Mouse (Mus musculus) midbrain, embryonic 16.5 days (tissue): ENCODE data around the gene Alg12. TPM values are rescaled to one million over a fixed set of nuclear protein-coding genes. Genes with fewer than 3 reads are reported as not detected.
"Not testable (repeated sequence)": the region's sequence is repeated elsewhere in the genome, so short reads cannot be mapped to it uniquely, and the experiment has no call there.

Experiments used
- ATAC-seq: fragments of 200-750 bp; cut with Nextera tagmentation; 2 replicates; pipeline ENCODE4 v1.8.0; 2017; ENCODE audit warnings: moderate TSS enrichment
- H3K27ac ChIP-seq: fragments of 300-500 bp; sonication (generic); 2 replicates; pipeline ENCODE4 v1.5.1; 2014; ENCODE audit warnings: mild to moderate bottlenecking, low read length, mixed read lengths
- H3K27me3 ChIP-seq: fragments of 300-500 bp; sonication (generic); 2 replicates; pipeline ENCODE4 v1.6.1; 2014; ENCODE audit warnings: low read depth, low read length, mixed read lengths; ENCODE audit not compliant: control insufficient read depth, insufficient read depth
- H3K36me3 ChIP-seq: fragments of 300-500 bp; sonication (generic); 2 replicates; pipeline ENCODE4 v1.6.1; 2014; ENCODE audit warnings: mild to moderate bottlenecking, low read length, moderate library complexity, mixed read lengths; ENCODE audit not compliant: control insufficient read depth, insufficient read depth
- H3K4me1 ChIP-seq: fragments of 300-500 bp; sonication (generic); 2 replicates; pipeline ENCODE4 v1.6.1; 2014; ENCODE audit warnings: mild to moderate bottlenecking, low read length, mixed read lengths; ENCODE audit not compliant: control insufficient read depth, insufficient read depth
- H3K4me2 ChIP-seq: fragments of 300-500 bp; sonication (generic); 2 replicates; pipeline ENCODE4 v1.6.1; 2014; ENCODE audit warnings: mild to moderate bottlenecking, low read length, mixed read lengths
- H3K4me3 ChIP-seq: fragments of 300-500 bp; sonication (generic); 2 replicates; pipeline ENCODE4 v1.5.1; 2014; ENCODE audit warnings: low read depth, mild to moderate bottlenecking, low read length, moderate library complexity, mixed read lengths
- H3K9ac ChIP-seq: fragments of 300-500 bp; sonication (generic); 2 replicates; pipeline ENCODE4 v1.6.1; 2014; ENCODE audit warnings: low read depth, low read length, mixed read lengths
- H3K9me3 ChIP-seq: fragments of 300-500 bp; sonication (generic); replicated peaks from 2 replicates; pipeline ENCODE4 v1.6.1; 2014; ENCODE audit warnings: mild to moderate bottlenecking, low read length, mixed read lengths; ENCODE audit not compliant: control insufficient read depth, poor library complexity, severe bottlenecking
- WGBS: fragments of 180-500 bp; shearing (Covaris S2); extraction: QIAGEN DNeasy Blood & Tissue Kit; methylation state at CpG from one replicate; pipeline ENCODE4 v1.1.7; 2014; 5-methylcytosine and 5-hydroxymethylcytosine counted together
- polyA plus RNA-seq: library from polyadenylated mRNA; unstranded; fragments of >200 nt; fragmentation: Nextera tagmentation; extraction: Ambion mirVana; gene quantifications from 2 replicates; pipeline ENCODE4 v1.2.1, GENCODE M21; 2015

Gene Alg12
- polyA plus RNA-seq, 1 experiment from 2014 or later = 9.4 TPM

- Histone ChIP-seq H3K36me3 (no peaks in the 10 kb centered on the region), H3K4me1 (peaks cover 5% of the 10 kb centered on the region), H3K27me3 (no peaks in the 10 kb centered on the region), H3K4me3 (no peak overlapping the region), H3K9ac (no peak overlapping the region), H3K9me3 (no peaks in the 10 kb centered on the region), H3K4me2 (no peak overlapping the region), H3K27ac (no peak overlapping the region)
- ATAC-seq = no peak
- 96% methylated on average over 11 of the region's 11 CpGs for WGBS
These were observed 4.6 kb downstream of the Alg12 start for GRCm38 (mm10) chr15:88814411-88815047.

- H3K9me3 ChIP-seq, ATAC-seq, H3K9ac ChIP-seq, H3K27me3 ChIP-seq, H3K36me3 ChIP-seq, H3K4me2 ChIP-seq, H3K27ac ChIP-seq, H3K4me3 ChIP-seq, H3K4me1 ChIP-seq: not testable (repeated sequence)
- WGBS = 95% methylated on average over 2 of the region's 2 CpGs
These were observed 5.2 kb downstream of the Alg12 start for GRCm38 (mm10) chr15:88813873-88814272.

GRCm38 (mm10) chr15:88813262-88813661, 5.9 kb downstream of the Alg12 start:
- no peak overlapping the region for H3K4me3 ChIP-seq
- H3K9me3 ChIP-seq = no peaks in the 10 kb centered on the region
- WGBS = 92% methylated on average over 3 of the region's 3 CpGs
- no peak overlapping the region for H3K27ac ChIP-seq
- H3K4me2 ChIP-seq = no peak overlapping the region
- no peak overlapping the region for H3K9ac ChIP-seq
- no peak for ATAC-seq
- 0 out of 2 replicates have a peak, but pooled peaks cover 2% of the 10 kb centered on the region for H3K36me3 ChIP-seq
- H3K4me1 ChIP-seq = peaks cover under 1% of the 10 kb centered on the region
- no peaks in the 10 kb centered on the region for H3K27me3 ChIP-seq

GRCm38 (mm10) chr15:88810369-88810768, 8.7 kb downstream of the Alg12 start:
- no peaks in the 10 kb centered on the region for H3K4me1 ChIP-seq
- no peak overlapping the region for H3K4me3 ChIP-seq
- H3K27me3 ChIP-seq = no peaks in the 10 kb centered on the region
- 97% methylated on average over 2 of the region's 2 CpGs for WGBS
- ATAC-seq = no peak
- H3K27ac ChIP-seq = no peak overlapping the region
- H3K36me3 ChIP-seq = peaks cover 12% of the 10 kb centered on the region; the same call in 1 of the 2 replicates
- no peak overlapping the region for H3K4me2 ChIP-seq
- no peak overlapping the region for H3K9ac ChIP-seq
- H3K9me3 ChIP-seq = no peaks in the 10 kb centered on the region

GRCm38 (mm10) chr15:88808121-88808520, 11.0 kb downstream of the Alg12 start:
- Histone ChIP-seq H3K4me2 (no peak overlapping the region), H3K4me1 (no peaks in the 10 kb centered on the region), H3K36me3 (peaks cover 14% of the 10 kb centered on the region; the same call in 1 of the 2 replicates), H3K27ac (no peak overlapping the region), H3K27me3 (no peaks in the 10 kb centered on the region), H3K9ac (no peak overlapping the region), H3K9me3 (no peaks in the 10 kb centered on the region), H3K4me3 (no peak overlapping the region)
- 89% methylated on average over 8 of the region's 8 CpGs for WGBS
- no peak for ATAC-seq

GRCm38 (mm10) chr15:88802348-88802747, 16.8 kb downstream of the Alg12 start:
- Histone ChIP-seq H3K4me1 (no peaks in the 10 kb centered on the region), H3K27me3 (no peaks in the 10 kb centered on the region), H3K4me2 (no peak overlapping the region), H3K9ac (no peak overlapping the region), H3K36me3 (peaks cover 13% of the 10 kb centered on the region; the same call in 1 of the 2 replicates), H3K4me3 (no peak overlapping the region), H3K27ac (no peak overlapping the region), H3K9me3 (no peaks in the 10 kb centered on the region)
- no peak for ATAC-seq
- 90% methylated on average over 6 of the region's 6 CpGs for WGBS

- 95% methylated on average over 3 of the region's 3 CpGs for WGBS
- H3K4me3 ChIP-seq = no peak overlapping the region
- no peak for ATAC-seq
- no peak overlapping the region for H3K27ac ChIP-seq
- no peak overlapping the region for H3K9ac ChIP-seq
- H3K9me3 ChIP-seq = no peaks in the 10 kb centered on the region
- peaks cover 13% of the 10 kb centered on the region; the same call in 1 of the 2 replicates for H3K36me3 ChIP-seq
- no peak overlapping the region for H3K4me2 ChIP-seq
- H3K4me1 ChIP-seq = no peaks in the 10 kb centered on the region
- no peaks in the 10 kb centered on the region for H3K27me3 ChIP-seq
These were observed 17.2 kb downstream of the Alg12 start for GRCm38 (mm10) chr15:88801903-88802302.

GRCm38 (mm10) chr15:88800921-88801354, 18.2 kb downstream of the Alg12 start:
- no peak for ATAC-seq
- no peak overlapping the region for H3K4me3 ChIP-seq
- H3K27ac ChIP-seq = no peak overlapping the region
- 83% methylated on average over 6 of the region's 6 CpGs for WGBS
- H3K4me1 ChIP-seq = no peaks in the 10 kb centered on the region
- H3K36me3 ChIP-seq = peaks cover 8% of the 10 kb centered on the region; the same call in 1 of the 2 replicates
- H3K9ac ChIP-seq = no peak overlapping the region
- no peaks in the 10 kb centered on the region for H3K9me3 ChIP-seq
- H3K4me2 ChIP-seq = no peak overlapping the region
- no peaks in the 10 kb centered on the region for H3K27me3 ChIP-seq

- no peak overlapping the region for H3K27ac ChIP-seq
- peaks cover 2% of the 10 kb centered on the region; the same call in 1 of the 2 replicates for H3K36me3 ChIP-seq
- H3K4me1 ChIP-seq = no peaks in the 10 kb centered on the region
- H3K27me3 ChIP-seq = no peaks in the 10 kb centered on the region
- no peak overlapping the region for H3K4me2 ChIP-seq
- H3K9me3 ChIP-seq = no peaks in the 10 kb centered on the region
- no peak overlapping the region for H3K4me3 ChIP-seq
- WGBS = 90% methylated on average over 11 of the region's 11 CpGs
- H3K9ac ChIP-seq = no peak overlapping the region
- ATAC-seq = no peak
These were observed 19.2 kb downstream of the Alg12 start for GRCm38 (mm10) chr15:88799950-88800371.
